Mouse (Mus musculus) lung, postnatal 25 days (tissue): Measurements from ENCODE around the gene Tdg.
A peak's percentile ranks its signal among the peaks of the same experiment; 100 is the strongest.

Experiments
- DNase-seq: peaks from one replicate; pipeline ENCODE4 v3.0.0; 2022; ENCODE audit warnings: low spot score

Tdg gene

GRCm38 (mm10) chr10:82663289-82663688, 33.7 kb downstream of the Tdg start:
- no peak for DNase-seq

GRCm38 (mm10) chr10:82665951-82666350, 36.3 kb downstream of the Tdg start:
- DNase-seq, result no peak

DNA sequence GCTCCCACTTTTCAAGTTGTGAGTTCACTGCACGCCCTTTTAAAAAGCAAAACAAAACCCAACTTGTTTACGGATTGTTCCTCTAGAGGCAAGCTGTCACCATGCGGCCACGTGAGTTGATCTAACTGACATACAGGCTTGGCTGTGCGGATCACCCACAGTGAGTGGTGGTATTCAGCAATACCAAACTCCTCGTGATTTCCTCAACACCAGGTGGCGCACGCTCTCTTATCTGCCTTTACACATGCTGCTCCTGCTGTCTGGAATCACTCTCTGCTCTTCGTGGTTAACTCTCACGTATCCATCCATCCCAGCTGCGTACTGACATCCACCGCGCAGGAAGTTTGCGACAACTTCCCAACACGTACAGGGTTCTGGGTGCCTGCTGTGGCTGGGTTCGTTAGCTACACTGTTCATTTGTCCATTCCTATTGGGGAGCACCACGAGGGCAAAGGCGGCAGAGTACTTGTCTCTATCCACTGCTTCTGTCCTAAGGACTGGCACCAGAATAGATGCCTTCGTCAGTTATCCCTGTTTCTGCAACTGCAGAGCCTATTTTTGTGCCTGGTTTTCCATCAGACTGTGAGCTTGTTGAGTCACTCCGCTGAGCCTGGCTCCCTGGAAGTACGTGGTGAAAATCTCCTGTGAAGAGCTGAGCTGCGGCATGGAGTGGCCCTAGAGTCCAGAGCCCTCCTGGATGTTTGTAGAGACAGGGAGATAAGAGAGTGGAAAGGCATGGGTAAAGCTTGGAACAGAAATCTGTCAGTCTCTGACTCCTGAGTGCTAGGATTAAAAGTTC, 37.0 kb downstream of the Tdg start:
- DNase-seq, result peak; percentile 88

DNA sequence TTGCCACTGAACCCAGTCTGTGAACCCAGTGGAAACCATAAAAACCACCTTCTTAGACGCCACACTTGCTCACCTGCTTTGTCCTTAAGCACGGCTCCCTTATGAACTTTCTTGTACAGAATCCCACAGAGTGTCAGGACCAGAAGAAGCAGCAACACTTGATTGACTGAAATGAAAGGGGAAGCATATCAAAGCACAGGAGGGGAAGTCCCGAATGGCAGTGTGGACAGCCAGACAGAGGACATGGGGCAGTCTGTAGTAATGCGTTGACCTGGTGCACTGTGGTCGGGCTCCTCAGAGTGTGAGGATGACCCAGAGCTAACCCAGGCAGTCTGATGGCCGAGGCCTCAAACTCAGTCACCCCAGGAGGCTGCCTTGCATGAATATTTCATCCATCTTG, 40.6 kb downstream of the Tdg start:
- DNase-seq, result no peak

DNA sequence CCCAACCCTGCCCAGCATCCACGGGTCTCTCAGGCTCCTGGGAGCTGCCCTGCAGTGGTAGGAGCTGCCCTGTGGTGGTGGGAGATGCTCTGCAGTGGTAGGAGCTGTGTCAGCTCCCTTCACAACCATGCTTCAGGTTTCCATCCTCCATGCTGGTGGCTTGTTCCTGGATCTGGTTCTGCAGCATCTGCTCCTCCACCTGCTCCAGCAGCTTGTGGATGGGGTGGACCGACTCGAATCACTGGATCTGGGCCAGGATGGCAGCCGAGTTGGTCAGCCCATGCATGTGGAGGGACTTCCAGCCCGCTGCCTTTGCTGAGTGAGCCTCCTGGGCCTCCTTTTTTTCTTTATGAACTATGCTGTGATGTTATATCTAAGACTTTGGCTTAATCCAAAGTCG, 47.3 kb downstream of the Tdg start:
- no peak for DNase-seq

GRCm38 (mm10) chr10:82680769-82681168, 51.1 kb downstream of the Tdg start:
- DNase-seq, result no peak

DNA sequence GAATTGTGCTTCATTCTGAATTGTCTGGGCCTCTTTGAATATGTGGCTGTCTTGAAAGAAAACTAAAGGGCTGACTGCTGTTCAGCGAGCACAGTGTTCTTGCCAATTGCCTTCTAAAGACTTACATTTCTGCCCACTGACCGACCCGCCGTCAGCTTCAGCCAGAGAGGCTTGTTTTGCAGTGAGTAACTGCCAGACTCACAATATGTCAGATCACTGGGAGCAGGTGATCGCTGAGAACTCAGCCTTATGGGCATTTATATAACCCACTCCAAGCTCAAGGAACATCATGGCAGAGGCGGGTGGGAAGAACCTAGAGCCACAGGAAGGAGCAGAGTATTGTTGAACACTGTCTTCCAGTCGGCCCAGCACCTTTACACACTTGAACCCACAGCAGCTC, 52.0 kb downstream of the Tdg start:
- no peak for DNase-seq

GRCm38 (mm10) chr10:82685440-82685839, 55.8 kb downstream of the Tdg start:
- DNase-seq, result no peak

- DNase-seq, result peak; percentile 31
These were observed 60.1 kb downstream of the Tdg start for GRCm38 (mm10) chr10:82689681-82690211.

GRCm38 (mm10) chr10:82690494-82690893, 60.9 kb downstream of the Tdg start, which contains the start of gene Glt8d2:
TSS of gene Glt8d2 (minus strand) at chr10:82690650.
- DNase-seq, result peak; percentile 24

- DNase-seq, result no peak
These were observed 66.3 kb downstream of the Tdg start, which contains the start of gene Hcfc2 for GRCm38 (mm10) chr10:82695956-82696355. TSS of gene Hcfc2 (plus strand) at chr10:82696160.

GRCm38 (mm10) chr10:82696453-82697079, 66.9 kb downstream of the Tdg start:
- DNase-seq, result peak; percentile 20

DNA sequence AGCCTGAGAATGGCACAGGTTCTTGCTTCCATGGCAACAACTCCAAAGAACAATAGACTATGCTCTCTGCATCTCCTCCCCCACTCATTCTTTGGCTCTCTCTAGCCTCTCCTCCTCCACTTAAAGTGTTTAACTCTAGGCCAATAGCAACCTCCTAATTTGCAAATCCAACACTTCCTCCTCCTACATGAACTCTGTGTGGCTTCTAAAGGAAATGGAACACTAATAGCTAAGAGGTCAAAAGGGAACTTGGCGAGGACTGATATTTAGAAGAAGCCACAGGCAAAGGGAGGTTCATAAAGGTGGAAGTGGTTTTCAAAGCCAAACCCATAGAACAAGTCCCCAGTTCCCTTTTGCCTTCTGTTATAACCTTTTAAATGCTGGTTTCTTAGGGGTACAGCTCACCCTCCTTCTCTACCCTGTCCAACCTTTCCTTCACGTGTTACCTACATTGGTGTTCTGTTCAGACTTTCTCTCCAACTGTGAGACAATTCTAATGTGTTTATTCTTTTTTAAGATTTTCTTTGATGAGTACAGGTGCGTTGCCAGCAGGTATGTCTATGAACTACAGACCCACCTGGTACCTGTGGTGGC, 67.8 kb downstream of the Tdg start:
- DNase-seq, result peak; percentile 81

DNA sequence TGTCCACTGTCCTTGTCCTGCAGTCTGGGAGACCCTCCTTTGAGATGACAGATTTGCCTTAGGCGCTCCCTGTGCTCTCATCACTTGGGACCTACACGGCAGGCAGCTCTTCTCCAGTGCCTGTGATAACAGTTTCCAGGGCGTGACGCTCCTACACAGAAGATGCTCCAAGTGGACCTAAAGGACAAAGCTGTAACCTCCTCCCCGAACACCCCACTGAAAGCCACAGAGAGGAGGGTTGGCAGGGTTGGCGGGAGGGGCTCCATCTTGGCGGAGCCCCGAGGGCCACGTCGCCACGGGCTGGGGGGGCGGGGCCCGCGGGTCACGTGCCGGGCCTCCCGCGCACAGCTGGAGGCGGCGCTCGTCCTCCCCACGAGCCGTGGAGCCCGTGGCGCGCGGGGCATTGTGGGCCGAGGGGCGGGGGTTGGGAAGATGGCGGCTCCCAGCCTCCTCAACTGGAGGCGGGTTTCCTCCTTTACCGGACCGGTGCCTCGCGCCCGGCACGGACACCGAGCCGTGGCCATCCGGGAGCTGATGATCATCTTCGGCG, 69.2 kb downstream of the Tdg start:
- peak; percentile 90 for DNase-seq

DNA sequence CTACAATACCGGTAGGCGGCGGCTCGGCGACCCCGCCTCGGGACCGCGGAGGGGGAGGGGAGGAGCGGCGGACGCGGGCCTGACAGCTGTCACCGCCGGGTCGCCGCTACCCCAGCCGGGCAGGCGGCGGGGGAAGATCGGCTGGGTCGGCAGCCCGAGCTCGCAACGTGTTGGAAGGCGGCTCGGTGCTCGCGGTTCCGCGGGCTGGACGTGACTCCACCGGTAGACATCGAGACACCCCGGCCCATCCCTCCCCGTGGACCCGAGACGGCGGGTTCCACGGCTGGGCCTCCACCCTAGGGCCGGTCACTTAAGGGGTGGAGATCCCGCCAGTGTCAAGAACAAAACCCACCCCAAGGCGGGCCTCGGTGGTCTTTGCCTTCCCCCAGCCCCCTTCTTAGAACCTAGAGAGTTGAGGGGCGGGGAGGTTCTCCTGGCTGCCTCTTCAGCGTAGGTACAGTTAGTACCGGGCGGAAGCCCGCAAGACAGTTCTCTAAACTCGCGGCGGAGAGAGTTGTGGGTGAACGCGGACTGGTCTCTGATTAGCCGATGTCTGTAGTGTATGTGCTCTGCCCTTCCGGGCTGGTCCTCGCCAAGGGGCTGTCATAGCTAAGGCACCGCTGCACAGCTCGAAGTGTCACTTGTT, 69.8 kb downstream of the Tdg start:
- peak; percentile 20 for DNase-seq
